Mouse (Mus musculus): ENCODE data around the gene Gm10912. TPM values are rescaled to one million over a fixed set of nuclear protein-coding genes. Genes with fewer than 3 reads are reported as not detected.
A peak's percentile ranks its signal among the peaks of the same experiment; 100 is the strongest.

Gm10912 gene
- polyA plus RNA-seq, 1 experiment: 0.66 TPM

- no peak for TF ChIP-seq POLR2A (IDR thresholded peaks at IDR 0.05; ENCODE audit: borderline replicate concordance, low read depth, low read length)
- TF ChIP-seq CTCF (IDR thresholded peaks at IDR 0.05; ENCODE audit: low read depth, low read length): no peak
- H3K27ac ChIP-seq (ENCODE audit: insufficient read depth, low read depth, low read length): no peak overlapping the region
- H3K4me3 ChIP-seq (ENCODE audit: insufficient read depth, low read length): no peak overlapping the region
- peaks cover under 1% of the 10 kb centered on the region for H3K4me1 ChIP-seq (ENCODE audit: control insufficient read depth, insufficient read depth, low read length)
Measured at GRCm38 (mm10) chr2:104036316-104036715, 29.3 kb upstream of the Gm10912 start.

DNA sequence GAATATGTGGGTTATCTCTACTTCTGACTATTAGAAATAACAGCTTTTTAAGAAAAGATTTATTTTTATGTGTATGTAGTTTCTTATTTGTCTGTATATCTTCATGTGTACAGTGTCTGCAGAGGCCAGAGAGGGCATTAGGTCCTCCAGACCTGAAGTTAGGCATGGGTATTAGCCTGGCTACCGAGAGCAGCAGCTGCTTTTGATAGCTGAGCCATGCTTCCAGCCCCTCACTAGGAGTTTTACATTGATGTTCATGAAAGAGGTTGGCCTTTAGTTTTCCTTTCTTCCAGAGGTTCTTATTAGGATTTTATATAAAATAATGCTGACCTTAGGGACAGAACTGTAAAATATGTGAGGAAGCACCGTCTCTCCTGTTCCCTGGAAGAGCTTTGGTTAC lies 27.4 kb upstream of the Gm10912 start:
- H3K27ac ChIP-seq (ENCODE audit: insufficient read depth, low read depth, low read length): no peak overlapping the region
- H3K4me3 ChIP-seq (ENCODE audit: insufficient read depth, low read length): no peak overlapping the region
- no peak for TF ChIP-seq CTCF (IDR thresholded peaks at IDR 0.05; ENCODE audit: low read depth, low read length)
- TF ChIP-seq POLR2A (IDR thresholded peaks at IDR 0.05; ENCODE audit: borderline replicate concordance, low read depth, low read length): no peak
- peaks cover 5% of the 10 kb centered on the region for H3K4me1 ChIP-seq (ENCODE audit: control insufficient read depth, insufficient read depth, low read length)

DNA sequence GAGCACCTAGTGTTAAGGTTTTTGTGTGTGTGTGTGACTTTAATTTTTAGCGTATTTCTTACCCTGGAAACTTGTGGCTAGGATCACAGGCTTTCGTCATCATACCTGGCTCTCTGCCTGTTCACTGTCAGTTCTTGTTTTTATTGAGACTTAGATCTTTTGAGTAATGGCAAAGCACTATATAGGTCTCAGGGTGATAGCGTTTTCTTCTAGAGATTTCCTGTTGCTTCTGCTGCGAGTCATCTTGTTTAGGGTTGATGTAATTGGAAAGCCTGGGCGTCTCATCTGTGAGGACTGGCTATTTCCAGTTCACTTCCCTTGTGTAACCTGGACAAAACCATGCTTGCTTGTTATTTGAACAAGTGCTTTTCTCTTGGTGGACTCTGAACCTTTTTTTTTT lies 24.0 kb upstream of the Gm10912 start:
- Histone ChIP-seq H3K4me3 (ENCODE audit: insufficient read depth, low read length) (no peak overlapping the region), H3K27ac (ENCODE audit: insufficient read depth, low read depth, low read length) (no peak overlapping the region)
- TF ChIP-seq CTCF (IDR thresholded peaks at IDR 0.05; ENCODE audit: low read depth, low read length) (no peak), POLR2A (IDR thresholded peaks at IDR 0.05; ENCODE audit: borderline replicate concordance, low read depth, low read length) (no peak)

GRCm38 (mm10) chr2:104042766-104043165 lies 22.9 kb upstream of the Gm10912 start:
- no peak for TF ChIP-seq POLR2A (IDR thresholded peaks at IDR 0.05; ENCODE audit: borderline replicate concordance, low read depth, low read length)
- TF ChIP-seq CTCF (IDR thresholded peaks at IDR 0.05; ENCODE audit: low read depth, low read length): no peak
- H3K4me1 ChIP-seq (ENCODE audit: control insufficient read depth, insufficient read depth, low read length): peaks cover 5% of the 10 kb centered on the region
- H3K27ac ChIP-seq (ENCODE audit: insufficient read depth, low read depth, low read length): no peak overlapping the region
- no peak overlapping the region for H3K4me3 ChIP-seq (ENCODE audit: insufficient read depth, low read length)

More for the DNA sequence above, 24.0 kb upstream of the Gm10912 start:
- H3K4me1 ChIP-seq (ENCODE audit: control insufficient read depth, insufficient read depth, low read length): peaks cover 5% of the 10 kb centered on the region

GRCm38 (mm10) chr2:104043624-104044478 lies 21.8 kb upstream of the Gm10912 start:
- H3K27ac ChIP-seq (ENCODE audit: insufficient read depth, low read depth, low read length): no peak overlapping the region
- no peak for TF ChIP-seq POLR2A (IDR thresholded peaks at IDR 0.05; ENCODE audit: borderline replicate concordance, low read depth, low read length)
- H3K4me3 ChIP-seq (ENCODE audit: insufficient read depth, low read length): no peak overlapping the region
- peaks cover 5% of the 10 kb centered on the region for H3K4me1 ChIP-seq (ENCODE audit: control insufficient read depth, insufficient read depth, low read length)

- Histone ChIP-seq H3K4me3 (ENCODE audit: insufficient read depth, low read length) (no peak overlapping the region), H3K4me1 (ENCODE audit: control insufficient read depth, insufficient read depth, low read length) (peaks cover 5% of the 10 kb centered on the region), H3K27ac (ENCODE audit: insufficient read depth, low read depth, low read length) (no peak overlapping the region)
- TF ChIP-seq POLR2A (IDR thresholded peaks at IDR 0.05; ENCODE audit: borderline replicate concordance, low read depth, low read length) (no peak), CTCF (IDR thresholded peaks at IDR 0.05; ENCODE audit: low read depth, low read length) (no peak)
Measured at GRCm38 (mm10) chr2:104044479-104045080, 21.0 kb upstream of the Gm10912 start.

GRCm38 (mm10) chr2:104058381-104058780 lies 7.2 kb upstream of the Gm10912 start:
- TF ChIP-seq CTCF (IDR thresholded peaks at IDR 0.05; ENCODE audit: low read depth, low read length): no peak
- H3K4me3 ChIP-seq (ENCODE audit: insufficient read depth, low read length): no peak overlapping the region
- H3K4me1 ChIP-seq (ENCODE audit: control insufficient read depth, insufficient read depth, low read length): peaks cover 4% of the 10 kb centered on the region
- no peak overlapping the region for H3K27ac ChIP-seq (ENCODE audit: insufficient read depth, low read depth, low read length)

GRCm38 (mm10) chr2:104058954-104059353 lies 6.7 kb upstream of the Gm10912 start:
- Histone ChIP-seq H3K27ac (ENCODE audit: insufficient read depth, low read depth, low read length) (no peak overlapping the region), H3K4me3 (ENCODE audit: insufficient read depth, low read length) (no peak overlapping the region), H3K4me1 (ENCODE audit: control insufficient read depth, insufficient read depth, low read length) (peaks cover 4% of the 10 kb centered on the region)
- TF ChIP-seq CTCF (IDR thresholded peaks at IDR 0.05; ENCODE audit: low read depth, low read length) (no peak), POLR2A (IDR thresholded peaks at IDR 0.05; ENCODE audit: borderline replicate concordance, low read depth, low read length) (no peak)

GRCm38 (mm10) chr2:104059786-104060185 lies 5.8 kb upstream of the Gm10912 start:
- no peak for TF ChIP-seq POLR2A (IDR thresholded peaks at IDR 0.05; ENCODE audit: borderline replicate concordance, low read depth, low read length)
- no peak for TF ChIP-seq CTCF (IDR thresholded peaks at IDR 0.05; ENCODE audit: low read depth, low read length)
- Histone ChIP-seq H3K4me3 (ENCODE audit: insufficient read depth, low read length) (no peak overlapping the region), H3K4me1 (ENCODE audit: control insufficient read depth, insufficient read depth, low read length) (peaks cover 4% of the 10 kb centered on the region), H3K27ac (ENCODE audit: insufficient read depth, low read depth, low read length) (peak overlapping the region; percentile 2; the same call in 1 of the 2 replicates)

DNA sequence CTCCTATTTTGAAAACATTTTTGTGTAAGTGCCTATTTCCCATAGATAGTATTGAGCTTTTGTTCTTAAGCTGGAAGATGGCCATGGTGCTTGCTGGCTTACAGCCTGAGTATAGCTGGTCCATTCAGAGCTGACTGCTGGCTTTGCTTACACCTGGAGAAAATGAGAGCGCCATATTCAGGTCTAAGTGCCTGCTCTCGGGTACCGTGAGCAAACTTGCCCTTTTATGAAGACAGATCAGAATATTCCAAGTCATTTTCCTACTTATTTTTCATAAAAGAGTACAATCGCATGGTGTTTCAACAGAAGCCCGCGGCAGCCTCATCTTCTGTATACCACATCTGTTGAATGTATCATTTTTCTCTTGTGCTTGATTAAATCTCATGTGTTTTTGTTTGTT lies 4.6 kb upstream of the Gm10912 start:
- no peak overlapping the region for H3K4me3 ChIP-seq (ENCODE audit: insufficient read depth, low read length)
- no peak overlapping the region for H3K27ac ChIP-seq (ENCODE audit: insufficient read depth, low read depth, low read length)
- H3K4me1 ChIP-seq (ENCODE audit: control insufficient read depth, insufficient read depth, low read length): peaks cover 4% of the 10 kb centered on the region
- TF ChIP-seq POLR2A (IDR thresholded peaks at IDR 0.05; ENCODE audit: borderline replicate concordance, low read depth, low read length): no peak
- TF ChIP-seq CTCF (IDR thresholded peaks at IDR 0.05; ENCODE audit: low read depth, low read length): no peak

Measured in bone marrow macrophage, adult 2 months (primary cell).